Mouse (Mus musculus) forebrain, embryonic 15.5 days (tissue): ENCODE results near the gene Tssk2. TPM values are rescaled to one million over a fixed set of nuclear protein-coding genes. Genes with fewer than 3 reads are reported as not detected.

ENCODE experiments used
- ATAC-seq: fragments of 200-750 bp; cut with Nextera tagmentation; replicated peaks from 2 replicates; pipeline ENCODE4 v1.8.0; 2017; ENCODE audit warnings: mild to moderate bottlenecking, moderate TSS enrichment, moderate library complexity
- H3K27ac ChIP-seq: fragments of 300-500 bp; sonication (generic); replicated peaks from 2 replicates; pipeline ENCODE4 v1.5.1; 2015; ENCODE audit warnings: mild to moderate bottlenecking, inconsistent platforms
- H3K27me3 ChIP-seq: fragments of 300-500 bp; sonication (generic); 2 replicates; pipeline ENCODE4 v1.6.1; 2015; ENCODE audit warnings: inconsistent platforms
- H3K36me3 ChIP-seq: fragments of 300-500 bp; sonication (generic); 2 replicates; pipeline ENCODE4 v1.6.1; 2015; ENCODE audit warnings: mild to moderate bottlenecking, inconsistent platforms
- H3K4me1 ChIP-seq: fragments of 300-500 bp; sonication (generic); 2 replicates; pipeline ENCODE4 v1.6.1; 2015; ENCODE audit warnings: inconsistent platforms
- H3K4me2 ChIP-seq: fragments of 300-500 bp; sonication (generic); replicated peaks from 2 replicates; pipeline ENCODE4 v1.6.1; 2015; ENCODE audit warnings: mild to moderate bottlenecking, inconsistent platforms
- H3K4me3 ChIP-seq: fragments of 300-500 bp; sonication (generic); 2 replicates; pipeline ENCODE4 v1.5.1; 2015; ENCODE audit warnings: mild to moderate bottlenecking, inconsistent platforms
- H3K9ac ChIP-seq: fragments of 300-500 bp; sonication (generic); replicated peaks from 2 replicates; pipeline ENCODE4 v1.6.1; 2015; ENCODE audit warnings: mild to moderate bottlenecking, inconsistent platforms
- H3K9me3 ChIP-seq: fragments of 300-500 bp; sonication (generic); 2 replicates; pipeline ENCODE4 v1.6.1; 2016; ENCODE audit warnings: inconsistent platforms
- WGBS: fragments of 180-500 bp; shearing (Covaris S2); methylation state at CpG from one replicate; pipeline ENCODE4 v1.1.7; 2015; ENCODE audit warnings: mixed read lengths; 5-methylcytosine and 5-hydroxymethylcytosine counted together
- polyA plus RNA-seq: library from polyadenylated mRNA; unstranded; fragments of >200 nt; fragmentation: Nextera tagmentation; extraction: Ambion mirVana; gene quantifications from 2 replicates; pipeline ENCODE4 v1.2.1, GENCODE M21; 2015

The Tssk2 gene
- polyA plus RNA-seq, 1 experiment from 2014 or later = not detected

DNA sequence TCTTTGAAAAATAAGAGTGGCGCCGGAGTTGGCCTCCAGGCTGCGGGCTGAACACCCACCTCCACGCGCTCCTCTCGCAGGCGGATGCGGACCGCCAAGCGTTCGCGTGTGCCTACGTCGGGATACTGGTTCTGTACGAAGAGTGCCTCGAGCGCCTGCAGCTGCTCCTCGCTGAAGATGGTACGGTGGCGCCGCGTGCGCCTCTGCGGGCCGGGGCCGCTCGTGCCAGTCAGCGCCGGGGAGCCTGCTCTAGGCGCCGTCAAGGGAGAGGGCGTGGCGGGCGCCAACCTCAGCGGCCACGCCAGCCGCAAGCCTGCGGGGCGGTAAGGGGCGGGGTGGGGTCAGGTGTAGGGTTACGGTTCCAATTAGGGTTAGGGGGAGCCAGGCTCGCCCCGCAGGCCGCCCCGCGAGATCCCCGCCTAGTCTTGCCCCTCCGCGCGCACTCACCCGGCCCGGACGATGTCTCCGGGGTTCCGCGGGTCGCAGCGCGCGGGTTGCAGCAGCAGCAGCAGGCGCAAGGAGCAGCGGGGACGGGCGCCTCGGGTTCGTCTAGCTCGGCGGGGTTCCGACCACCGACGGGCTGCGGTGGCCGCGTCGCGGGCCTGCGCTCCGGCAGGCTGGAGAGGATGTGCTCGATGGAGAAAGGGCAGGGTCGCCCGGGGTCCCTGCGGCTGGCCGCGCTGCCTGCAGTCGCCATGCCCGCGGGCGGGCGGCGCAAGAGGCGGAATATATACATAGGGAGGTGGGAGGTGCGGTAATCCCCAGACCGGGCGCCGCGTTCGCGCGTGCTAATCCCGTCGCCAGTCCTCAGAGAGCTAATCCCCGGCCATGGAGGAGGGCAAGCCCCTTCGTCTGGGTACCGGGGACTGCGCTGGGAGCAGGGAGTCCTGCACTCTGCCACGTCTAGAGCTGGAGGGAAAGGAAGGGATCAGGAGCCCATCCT, 16.1 kb downstream of the Tssk2 start, which contains the start of gene Gsc2:
TSS of gene Gsc2 (minus strand) at position 753 of the 943 bp plus-strand sequence.
- Histone ChIP-seq H3K27ac (no peak within 1 kb of the TSS), H3K4me1 (peaks cover 21% of the 10 kb centered on the region), H3K36me3 (no peaks in the 10 kb centered on the region), H3K9ac (peak within 1 kb of the TSS; percentile 2; the same call in 1 of the 2 replicates), H3K4me2 (peak within 1 kb of the TSS; percentile 44), H3K4me3 (peak within 1 kb of the TSS; percentile 30), H3K9me3 (no peaks in the 10 kb centered on the region), H3K27me3 (peaks cover 72% of the 10 kb centered on the region)
- under 1% methylated on average over 106 of the region's 106 CpGs for WGBS
- no peak for ATAC-seq

DNA sequence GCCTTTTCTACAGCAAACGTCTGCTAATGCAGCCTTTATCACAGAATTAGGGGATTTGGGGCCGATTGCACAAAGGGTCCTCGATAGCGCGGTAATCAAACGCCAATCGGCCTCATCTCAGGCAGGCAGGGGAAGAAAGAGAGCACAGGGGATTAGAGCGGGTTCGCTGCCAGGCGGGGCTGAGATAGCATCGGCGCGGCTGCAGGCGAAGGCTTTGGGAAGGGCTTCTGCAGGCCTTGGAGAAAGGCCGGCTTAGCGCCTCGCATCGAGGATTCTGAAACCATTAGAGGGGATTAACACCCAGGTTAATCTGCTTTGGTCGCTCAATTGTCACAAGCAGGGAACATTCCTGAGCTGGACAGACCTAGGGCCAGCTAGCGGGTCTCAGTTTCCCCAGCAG, 22.1 kb downstream of the Tssk2 start:
- peak overlapping the region; percentile 94 for H3K9ac ChIP-seq
- no peaks in the 10 kb centered on the region for H3K9me3 ChIP-seq
- no peak overlapping the region for H3K4me3 ChIP-seq
- H3K4me1 ChIP-seq = peaks cover 27% of the 10 kb centered on the region
- H3K4me2 ChIP-seq = peak overlapping the region; percentile 98
- H3K36me3 ChIP-seq = peaks cover 3% of the 10 kb centered on the region; the same call in 1 of the 2 replicates
- no peak for ATAC-seq
- peaks cover 40% of the 10 kb centered on the region for H3K27me3 ChIP-seq
- WGBS = 4% methylated on average over 20 of the region's 20 CpGs
- no peak overlapping the region for H3K27ac ChIP-seq

DNA sequence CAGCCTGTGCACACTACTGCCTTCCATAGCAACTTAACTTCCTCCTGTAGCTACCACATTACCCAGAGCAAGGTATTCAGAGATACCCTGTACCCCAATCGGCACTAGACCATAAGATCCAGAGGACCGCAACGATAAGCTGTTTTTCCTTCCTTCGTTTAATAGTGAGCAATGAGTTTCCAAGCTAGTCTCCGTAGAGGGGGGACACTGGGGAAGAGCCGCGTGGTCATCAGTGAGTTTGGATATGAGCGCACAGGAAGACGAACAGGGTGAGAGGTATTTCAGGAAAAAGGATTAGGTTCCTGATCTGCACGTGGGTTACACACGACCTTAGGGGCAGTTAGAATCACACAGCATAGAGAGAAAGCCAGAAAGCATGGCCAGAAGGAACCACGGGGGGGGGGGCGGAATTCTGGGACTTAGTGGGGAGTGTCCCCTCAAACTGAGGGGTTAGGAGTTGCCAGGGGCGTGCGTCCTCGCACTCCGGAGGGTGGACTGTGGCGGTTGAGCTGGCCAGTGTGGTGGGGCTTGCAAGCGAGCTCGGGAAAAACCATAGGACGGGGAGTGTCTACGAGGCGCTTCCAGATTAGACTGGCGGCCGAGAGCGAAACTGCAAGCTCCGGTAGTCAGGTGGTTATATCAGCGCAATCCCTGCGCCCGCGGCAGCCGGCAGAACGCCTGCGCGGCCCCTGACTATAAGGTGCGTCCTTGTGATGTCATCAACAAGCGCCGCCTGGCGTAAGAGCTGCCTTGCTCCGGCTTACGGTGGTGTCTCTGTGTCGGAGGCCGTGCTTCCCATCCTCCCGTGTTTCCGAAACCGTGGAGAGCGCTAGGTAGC, 23.1 kb downstream of the Tssk2 start:
- WGBS = 1% methylated on average over 47 of the region's 47 CpGs

DNA sequence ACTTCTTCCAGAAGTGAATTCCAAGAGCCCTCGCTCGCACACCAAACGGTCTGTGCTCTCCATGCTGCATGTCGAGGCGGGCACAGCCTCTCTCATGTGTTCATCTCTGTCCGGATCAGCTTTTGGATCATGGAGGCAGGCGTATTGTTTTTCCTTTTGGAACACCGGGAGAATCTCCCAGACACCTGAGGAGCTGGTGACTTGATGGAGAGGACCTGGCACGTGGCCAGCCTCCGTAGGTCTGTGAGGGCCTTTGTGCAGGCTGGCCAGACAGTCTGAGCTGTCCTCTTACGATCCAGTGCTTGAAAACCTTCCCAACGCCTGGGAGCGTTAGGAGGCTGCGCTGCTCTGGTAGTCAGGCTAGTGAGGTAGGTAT, 23.7 kb downstream of the Tssk2 start:
- WGBS = 0% methylated on average over 14 of the region's 14 CpGs

More for the DNA sequence above, 23.1 kb downstream of the Tssk2 start:
- peak overlapping the region; percentile 92 for H3K27ac ChIP-seq
- peak overlapping the region; percentile 94 for H3K9ac ChIP-seq
- peak; percentile 96 for ATAC-seq
- H3K4me1 ChIP-seq = peaks cover 35% of the 10 kb centered on the region
- H3K4me2 ChIP-seq = peak overlapping the region; percentile 98
- no peaks in the 10 kb centered on the region for H3K9me3 ChIP-seq
- H3K36me3 ChIP-seq = peaks cover 10% of the 10 kb centered on the region; the same call in 1 of the 2 replicates
- H3K4me3 ChIP-seq = peak overlapping the region; percentile 91
- peaks cover 30% of the 10 kb centered on the region for H3K27me3 ChIP-seq

DNA sequence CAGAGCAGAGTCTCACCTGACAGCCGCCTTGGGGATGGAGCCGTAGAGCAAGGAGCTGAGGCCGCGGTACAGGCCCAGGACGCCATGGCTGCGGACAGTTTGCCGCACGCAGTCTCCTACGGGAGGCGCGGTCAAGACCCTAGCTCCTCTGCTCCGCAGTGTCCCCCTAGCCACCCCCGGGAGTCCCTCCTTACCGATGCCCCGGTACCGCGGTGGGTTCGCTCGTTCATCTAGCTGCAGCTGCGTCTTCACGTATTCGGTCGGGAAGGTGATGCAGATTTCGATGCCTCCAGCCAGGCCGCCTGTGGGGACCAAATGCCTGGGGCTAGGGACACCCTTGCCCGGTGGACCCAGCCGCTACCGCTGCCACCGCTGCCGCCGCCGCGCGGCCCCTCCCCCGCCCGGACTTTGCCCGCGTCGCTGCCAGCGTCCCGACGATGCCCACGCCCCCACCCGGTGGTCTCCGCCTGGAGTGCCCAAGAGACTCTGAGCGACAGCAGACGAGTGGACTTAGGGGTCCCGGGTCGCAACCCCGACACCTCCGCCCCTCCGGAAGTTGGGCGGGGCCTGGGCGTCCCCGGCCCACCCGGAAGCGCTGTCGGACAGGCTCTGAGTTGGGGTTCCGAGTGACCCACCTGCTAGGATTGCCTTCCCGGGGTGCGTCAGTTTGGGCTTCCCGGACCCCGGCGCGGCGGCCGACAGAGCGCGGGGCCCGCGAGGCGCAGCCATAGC, 29.1 kb downstream of the Tssk2 start:
- Histone ChIP-seq H3K9me3 (no peaks in the 10 kb centered on the region), H3K4me3 (peak overlapping the region; percentile 78), H3K36me3 (peaks cover 10% of the 10 kb centered on the region; the same call in 1 of the 2 replicates), H3K27me3 (no peaks in the 10 kb centered on the region), H3K4me1 (peaks cover 29% of the 10 kb centered on the region), H3K4me2 (peak overlapping the region; percentile 95), H3K9ac (peak overlapping the region; percentile 77), H3K27ac (peak overlapping the region; percentile 83)
- peak; percentile 55 for ATAC-seq
- WGBS = under 1% methylated on average over 72 of the region's 72 CpGs

More for the DNA sequence above, 23.7 kb downstream of the Tssk2 start:
- peak overlapping the region; percentile 98 for H3K4me2 ChIP-seq
- H3K4me3 ChIP-seq = peak overlapping the region; percentile 91
- peak overlapping the region; percentile 94 for H3K9ac ChIP-seq
- H3K36me3 ChIP-seq = peaks cover 10% of the 10 kb centered on the region; the same call in 1 of the 2 replicates
- peak; percentile 1; the same call in 1 of the 2 replicates for ATAC-seq
- peaks cover 41% of the 10 kb centered on the region for H3K4me1 ChIP-seq
- no peaks in the 10 kb centered on the region for H3K9me3 ChIP-seq
- H3K27me3 ChIP-seq = peaks cover 24% of the 10 kb centered on the region
- peak overlapping the region; percentile 92 for H3K27ac ChIP-seq

DNA sequence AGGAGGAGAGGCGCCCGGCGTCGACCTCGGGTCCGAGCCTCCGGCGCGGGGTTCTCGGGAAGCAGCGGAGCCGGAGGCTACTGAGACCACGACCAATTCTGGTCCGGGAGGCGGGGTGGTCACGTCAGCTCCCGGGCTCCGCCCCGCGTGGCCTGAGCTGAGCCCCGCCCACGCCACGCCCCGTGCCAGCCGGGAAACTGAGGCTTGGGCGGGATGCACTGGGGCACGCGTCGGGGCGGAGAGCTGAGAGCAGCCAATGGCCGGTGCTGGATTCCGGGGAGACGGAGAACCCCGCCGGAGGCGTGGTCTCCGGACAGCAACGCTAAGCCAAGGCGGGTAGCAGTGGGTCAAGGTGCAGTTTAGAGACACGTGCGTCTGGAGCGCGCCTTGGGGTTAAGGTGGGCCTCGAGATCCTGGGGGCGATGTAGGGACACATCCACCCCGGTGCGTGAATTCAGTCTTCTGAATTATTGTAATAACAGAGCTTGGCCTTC, 29.7 kb downstream of the Tssk2 start, which contains the start of gene Slc25a1:
TSS of gene Slc25a1 (minus strand) at position 133 of the 494 bp plus-strand sequence.
- Histone ChIP-seq H3K4me2 (peak within 1 kb of the TSS; percentile 95), H3K36me3 (peaks cover 10% of the 10 kb centered on the region; the same call in 1 of the 2 replicates), H3K9ac (peak within 1 kb of the TSS; percentile 77), H3K27me3 (no peaks in the 10 kb centered on the region), H3K27ac (peak within 1 kb of the TSS; percentile 83), H3K4me3 (peak within 1 kb of the TSS; percentile 78), H3K4me1 (peaks cover 22% of the 10 kb centered on the region), H3K9me3 (no peaks in the 10 kb centered on the region)
- WGBS = under 1% methylated on average over 47 of the region's 47 CpGs
- peak; percentile 86 for ATAC-seq

DNA sequence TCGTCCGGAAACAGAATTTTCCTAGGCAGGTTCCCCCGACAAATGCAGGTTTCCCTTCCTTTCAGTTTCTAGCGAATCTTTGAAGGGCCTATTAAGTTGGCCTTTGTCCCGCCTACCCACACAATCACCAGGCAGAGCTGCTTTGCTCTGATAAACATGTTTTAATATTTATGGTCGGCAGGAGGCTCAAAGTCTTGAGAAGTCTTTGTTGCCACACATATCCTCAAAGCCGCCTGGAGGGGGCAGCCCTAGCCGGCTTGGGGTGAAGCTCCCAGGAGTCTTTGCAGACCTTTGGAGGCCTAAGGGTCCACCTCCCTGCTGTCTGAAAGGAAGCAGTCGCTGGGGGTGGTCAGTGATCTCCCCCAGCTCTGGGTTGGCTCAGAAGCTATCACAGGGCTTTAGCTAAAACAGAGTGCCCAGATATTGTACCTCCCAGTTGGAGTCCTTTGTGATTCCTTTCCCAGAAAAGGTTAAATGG, 30.2 kb downstream of the Tssk2 start:
- Histone ChIP-seq H3K4me2 (peak overlapping the region; percentile 95), H3K27ac (peak overlapping the region; percentile 83), H3K36me3 (peaks cover 10% of the 10 kb centered on the region; the same call in 1 of the 2 replicates), H3K9ac (peak overlapping the region; percentile 77), H3K4me3 (peak overlapping the region; percentile 78), H3K27me3 (no peaks in the 10 kb centered on the region), H3K9me3 (no peaks in the 10 kb centered on the region), H3K4me1 (peaks cover 18% of the 10 kb centered on the region)
- WGBS = under 1% methylated on average over 9 of the region's 9 CpGs
- peak; percentile 51 for ATAC-seq

DNA sequence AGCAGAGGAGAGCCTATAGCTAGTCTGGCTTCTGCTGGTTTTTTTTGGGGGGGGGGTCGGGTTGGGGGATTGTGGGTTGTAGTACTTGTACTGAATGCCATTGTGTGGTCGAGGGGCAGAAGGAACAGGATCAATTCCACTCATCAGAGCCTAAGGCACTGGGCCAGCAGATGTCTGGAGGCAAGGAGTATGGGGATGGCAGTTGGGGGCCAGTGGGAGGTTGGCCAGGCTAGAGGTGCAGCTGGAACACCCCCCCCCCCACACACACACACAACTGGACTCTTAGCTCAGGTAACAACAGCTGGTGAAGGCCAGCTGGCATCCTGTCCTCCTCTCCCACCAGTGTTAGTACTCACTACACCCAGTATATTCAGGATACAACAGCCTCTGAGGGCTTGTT, 30.8 kb downstream of the Tssk2 start:
- no peak; the same call in 1 of the 2 replicates for ATAC-seq

DNA sequence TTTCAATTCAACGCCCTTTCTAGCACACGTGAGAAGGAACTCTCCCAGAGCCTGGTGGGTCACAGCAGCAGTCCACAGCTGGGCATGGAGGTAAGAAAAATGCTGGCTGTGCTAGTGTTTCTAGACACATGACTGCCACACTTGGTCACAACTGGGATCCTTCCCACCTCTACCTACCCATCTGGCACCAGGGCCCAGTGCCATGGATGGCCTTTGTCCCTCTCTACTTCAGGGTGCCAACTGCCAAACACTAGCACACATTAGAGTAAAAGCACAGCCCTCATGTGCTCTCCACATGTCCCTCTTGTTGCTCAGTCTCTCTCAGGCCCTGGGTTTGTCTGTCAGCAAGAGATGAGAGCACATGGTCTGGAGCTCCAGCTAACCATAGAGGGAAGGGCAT, 31.2 kb downstream of the Tssk2 start:
- no peak for ATAC-seq
- H3K27ac ChIP-seq = no peak overlapping the region
- H3K4me3 ChIP-seq = no peak overlapping the region
- no peaks in the 10 kb centered on the region for H3K27me3 ChIP-seq
- H3K4me1 ChIP-seq = peaks cover 18% of the 10 kb centered on the region
- 43% methylated on average over 2 of the region's 2 CpGs for WGBS
- H3K9ac ChIP-seq = no peak overlapping the region
- H3K9me3 ChIP-seq = no peaks in the 10 kb centered on the region
- H3K4me2 ChIP-seq = no peak overlapping the region
- peaks cover 10% of the 10 kb centered on the region; the same call in 1 of the 2 replicates for H3K36me3 ChIP-seq

More for the DNA sequence above, 30.8 kb downstream of the Tssk2 start:
- WGBS = 0% methylated on average over 2 of the region's 2 CpGs
- Histone ChIP-seq H3K4me1 (peaks cover 18% of the 10 kb centered on the region), H3K27ac (peak overlapping the region; percentile 83; the same call in 1 of the 2 replicates), H3K4me3 (0 out of 2 replicates have a peak overlapping the region, but pooled peaks have one; percentile 78), H3K27me3 (no peaks in the 10 kb centered on the region), H3K9me3 (no peaks in the 10 kb centered on the region), H3K9ac (no peak overlapping the region), H3K36me3 (peaks cover 10% of the 10 kb centered on the region; the same call in 1 of the 2 replicates), H3K4me2 (no peak overlapping the region)

DNA sequence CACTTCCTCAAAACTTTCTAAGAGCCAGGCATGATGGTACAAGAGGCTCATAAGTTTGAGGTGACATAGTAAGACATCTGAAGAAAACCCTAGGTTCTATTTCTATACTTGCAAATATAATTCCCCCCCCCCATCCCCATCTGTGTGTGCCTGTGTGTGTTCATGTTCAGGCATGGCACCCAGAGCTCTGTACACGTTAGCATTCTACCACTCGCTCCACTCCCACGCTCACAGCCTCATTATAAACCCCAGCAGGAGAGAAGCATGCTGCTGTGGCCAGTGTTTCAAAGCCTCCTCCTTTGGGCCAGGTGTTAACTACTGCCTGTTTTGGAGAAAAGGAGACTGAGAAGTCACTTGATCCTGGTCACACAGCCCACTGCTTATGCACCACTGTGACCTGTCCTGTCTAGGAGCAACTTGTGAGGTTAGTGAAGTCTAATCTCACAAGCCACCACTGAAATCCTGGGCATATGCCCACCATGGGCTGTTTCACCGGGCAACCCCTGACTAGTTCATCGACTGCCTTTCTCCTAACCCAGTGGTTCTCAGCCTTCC, 33.5 kb downstream of the Tssk2 start:
- Histone ChIP-seq H3K4me2 (no peak overlapping the region), H3K4me3 (no peak overlapping the region), H3K4me1 (peaks cover 7% of the 10 kb centered on the region), H3K27ac (no peak overlapping the region), H3K36me3 (no peaks in the 10 kb centered on the region), H3K9ac (no peak overlapping the region), H3K9me3 (no peaks in the 10 kb centered on the region), H3K27me3 (no peaks in the 10 kb centered on the region)
- WGBS = 64% methylated on average over 5 of the region's 5 CpGs
- no peak for ATAC-seq
